Mouse (Mus musculus) spleen, embryonic (tissue): ENCODE measurements around the gene Wbp2.

Experiments
- CTCF ChIA-PET: fragments of 350-600 bp; sonication (Branson Sonifier 250); formaldehyde crosslinking; loops from one replicate; lab custom pipeline; 2022; lab: Charles Lee

Gene Wbp2

GRCm38 (mm10) chr11:116091591-116091990 is 4.8 kb upstream of the Wbp2 start:
- CTCF ChIA-PET: interaction anchor here (0.7 kb wide), 1 partner anchor 530 kb away, joined by 3 read pairs; no protein-coding TSS in a partner anchor

- CTCF ChIA-PET: interaction anchor here (0.6 kb wide), 1 partner anchor 1374 kb away, joined by 19 read pairs; no protein-coding TSS in a partner anchor
Measured at GRCm38 (mm10) chr11:116089545-116089944, 2.8 kb upstream of the Wbp2 start.

GRCm38 (mm10) chr11:116088741-116089394 is 2.1 kb upstream of the Wbp2 start:
- CTCF ChIA-PET: interaction anchor here (0.7 kb wide), 1 partner anchor 52 kb away, joined by 3 read pairs; no protein-coding TSS in a partner anchor

GRCm38 (mm10) chr11:116088188-116088587 is 1.4 kb upstream of the Wbp2 start:
- CTCF ChIA-PET: no interaction called here

- CTCF ChIA-PET: no interaction called here
Measured at GRCm38 (mm10) chr11:116087194-116088130, 667 bp upstream of the Wbp2 start.

GRCm38 (mm10) chr11:116084166-116084565 is 2.6 kb downstream of the Wbp2 start:
- CTCF ChIA-PET: no interaction called here

- CTCF ChIA-PET: no interaction called here
Measured at GRCm38 (mm10) chr11:116083096-116083672, 3.6 kb downstream of the Wbp2 start.

- CTCF ChIA-PET: no interaction called here
Measured at GRCm38 (mm10) chr11:116081081-116081480, 5.7 kb downstream of the Wbp2 start.

- CTCF ChIA-PET: interaction anchor here (0.6 kb wide), 1 partner anchor 13 kb away, joined by 3 read pairs; no protein-coding TSS in a partner anchor
Measured at GRCm38 (mm10) chr11:116079511-116079910, 7.3 kb downstream of the Wbp2 start.

- CTCF ChIA-PET: no interaction called here
Measured at GRCm38 (mm10) chr11:116078676-116079320, 8.0 kb downstream of the Wbp2 start.

GRCm38 (mm10) chr11:116078221-116078620 is 8.6 kb downstream of the Wbp2 start:
- CTCF ChIA-PET: no interaction called here

- CTCF ChIA-PET: no interaction called here
Measured at GRCm38 (mm10) chr11:116077446-116078204, 9.2 kb downstream of the Wbp2 start, which contains the start of gene Unc13d. Unc13d (minus strand) TSS chr11:116077961.

- CTCF ChIA-PET: no interaction called here
Measured at GRCm38 (mm10) chr11:116076836-116077235, 10.0 kb downstream of the Wbp2 start.

- CTCF ChIA-PET: interaction anchor here (1.1 kb wide), 1 partner anchor 9 kb away, joined by 3 read pairs; no protein-coding TSS in a partner anchor
Measured at GRCm38 (mm10) chr11:116076266-116076540, 10.6 kb downstream of the Wbp2 start.

- CTCF ChIA-PET: interaction anchor here (1.1 kb wide), 1 partner anchor 9 kb away, joined by 3 read pairs; no protein-coding TSS in a partner anchor
Measured at GRCm38 (mm10) chr11:116075539-116076265, 11.1 kb downstream of the Wbp2 start.

GRCm38 (mm10) chr11:116074436-116074991 is 12.3 kb downstream of the Wbp2 start:
- CTCF ChIA-PET: interaction anchor here (0.5 to 0.6 kb wide), 2 partner anchors 12 to 43 kb away, joined by 4 read pairs; no protein-coding TSS in a partner anchor

GRCm38 (mm10) chr11:116072608-116073007 is 14.2 kb downstream of the Wbp2 start:
- CTCF ChIA-PET: no interaction called here

GRCm38 (mm10) chr11:116071510-116071909 is 15.3 kb downstream of the Wbp2 start:
- CTCF ChIA-PET: no interaction called here

GRCm38 (mm10) chr11:116065345-116065744 is 21.4 kb downstream of the Wbp2 start:
- CTCF ChIA-PET: no interaction called here
